Mouse (Mus musculus) limb, embryonic 14.5 days (tissue): ENCODE measurements around the gene Ttc27. TPM values are rescaled to one million over a fixed set of nuclear protein-coding genes. Genes with fewer than 3 reads are reported as not detected.

Experiments
- ATAC-seq: fragments of 200-750 bp; cut with Nextera tagmentation; 2 replicates; pipeline ENCODE4 v1.8.0; 2017; ENCODE audit warnings: low read depth, moderate number of reproducible peaks, moderate TSS enrichment; ENCODE audit not compliant: low FRiP score
- DNase-seq: peaks from one replicate; pipeline ENCODE4 v3.0.0-alpha.2; 2015; ENCODE audit warnings: low spot score
- H3K27ac ChIP-seq: fragments of 300-500 bp; sonication (generic); replicated peaks from 2 replicates; pipeline ENCODE4 v1.5.1; 2014; ENCODE audit warnings: low read depth, mild to moderate bottlenecking, low read length, moderate library complexity, mixed read lengths
- H3K27me3 ChIP-seq: fragments of 300-500 bp; sonication (generic); 2 replicates; pipeline ENCODE4 v1.6.1; 2014; ENCODE audit warnings: low read length, mixed read lengths; ENCODE audit not compliant: control insufficient read depth, insufficient read depth
- H3K36me3 ChIP-seq: fragments of 300-500 bp; sonication (generic); 2 replicates; pipeline ENCODE4 v1.6.1; 2014; ENCODE audit warnings: mild to moderate bottlenecking, low read length, moderate library complexity, mixed read lengths; ENCODE audit not compliant: control insufficient read depth, insufficient read depth
- H3K4me1 ChIP-seq: fragments of 300-500 bp; sonication (generic); 2 replicates; pipeline ENCODE4 v1.6.1; 2014; ENCODE audit warnings: antibody characterized with exemption, low read length, mixed read lengths; ENCODE audit not compliant: control insufficient read depth, insufficient read depth
- H3K4me2 ChIP-seq: fragments of 300-500 bp; sonication (generic); replicated peaks from 2 replicates; pipeline ENCODE4 v1.6.1; 2014; ENCODE audit warnings: low read depth, mild to moderate bottlenecking, low read length, moderate library complexity; ENCODE audit not compliant: severe bottlenecking
- H3K4me3 ChIP-seq: fragments of 300-500 bp; sonication (generic); replicated peaks from 2 replicates; pipeline ENCODE4 v1.5.1; 2014; ENCODE audit warnings: low read length
- H3K9ac ChIP-seq: fragments of 300-500 bp; sonication (generic); 2 replicates; pipeline ENCODE4 v1.6.1; 2014; ENCODE audit warnings: mild to moderate bottlenecking, low read depth, low read length, moderate library complexity; ENCODE audit not compliant: severe bottlenecking
- H3K9me3 ChIP-seq: fragments of 300-500 bp; sonication (generic); 2 replicates; pipeline ENCODE4 v1.6.1; 2016; ENCODE audit warnings: low read length; ENCODE audit not compliant: control insufficient read depth
- POLR2A ChIP-seq: fragments of 200-500 bp; IDR thresholded peaks from 2 replicates; pipeline ENCODE4 v1.8.0; 2012; ENCODE audit warnings: inconsistent platforms, mild to moderate bottlenecking, moderate library complexity, borderline replicate concordance; ENCODE audit not compliant: insufficient read depth, insufficient read length; ENCODE audit errors: extremely low read depth
- WGBS: fragments of 180-500 bp; shearing (Covaris S2); extraction: QIAGEN DNeasy Blood & Tissue Kit; methylation state at CpG from one replicate; pipeline ENCODE4 v1.1.7; 2014; 5-methylcytosine and 5-hydroxymethylcytosine counted together
- polyA plus RNA-seq, 2 experiments: library from polyadenylated mRNA; depleted of rRNA in 1 of 2; stranded (reverse) in 1 of 2; unstranded in 1 of 2; fragments of >200 nt; fragmentation: Nextera tagmentation in 1 of 2; extraction: Ambion mirVana in 1 of 2; gene quantifications; 2 replicates each; pipeline versions ENCODE4 v1.2.1 to v1.2.3; 2012 to 2014

The Ttc27 gene
- polyA plus RNA-seq, 2 experiments, result 17.5 to 24.4 TPM

- TF ChIP-seq POLR2A, result no peak
- ATAC-seq, result no peak
- no peak overlapping the region; the same call in 1 of the 2 replicates for H3K27ac ChIP-seq
- 84% methylated on average over 3 of the region's 3 CpGs for WGBS
- no peaks in the 10 kb centered on the region for H3K27me3 ChIP-seq
- peaks cover 20% of the 10 kb centered on the region for H3K4me1 ChIP-seq
- H3K4me3 ChIP-seq, result no peak overlapping the region
- H3K4me2 ChIP-seq, result no peak overlapping the region
- DNase-seq, result no peak
- no peaks in the 10 kb centered on the region for H3K9me3 ChIP-seq
- H3K36me3 ChIP-seq, result no peaks in the 10 kb centered on the region
- no peak overlapping the region for H3K9ac ChIP-seq
These were observed 132.7 kb downstream of the Ttc27 start for GRCm38 (mm10) chr17:74850216-74850615.

GRCm38 (mm10) chr17:74859298-74859697 is 141.8 kb downstream of the Ttc27 start:
- WGBS, result 92% methylated on average over 2 of the region's 2 CpGs
- H3K9ac ChIP-seq, result no peak overlapping the region
- no peak overlapping the region for H3K4me3 ChIP-seq
- DNase-seq, result no peak
- ATAC-seq, result no peak
- 0 out of 2 replicates have a peak, but pooled peaks cover 3% of the 10 kb centered on the region for H3K36me3 ChIP-seq
- H3K27ac ChIP-seq, result no peak overlapping the region
- no peak for TF ChIP-seq POLR2A
- no peaks in the 10 kb centered on the region for H3K9me3 ChIP-seq
- H3K4me1 ChIP-seq, result peaks cover 10% of the 10 kb centered on the region; the same call in 1 of the 2 replicates
- no peaks in the 10 kb centered on the region for H3K27me3 ChIP-seq
- no peak overlapping the region for H3K4me2 ChIP-seq

- Histone ChIP-seq H3K36me3 (0 out of 2 replicates have a peak, but pooled peaks cover 3% of the 10 kb centered on the region), H3K4me2 (no peak overlapping the region), H3K9me3 (no peaks in the 10 kb centered on the region), H3K9ac (no peak overlapping the region), H3K27me3 (no peaks in the 10 kb centered on the region), H3K4me1 (peaks cover 10% of the 10 kb centered on the region; the same call in 1 of the 2 replicates), H3K4me3 (no peak overlapping the region), H3K27ac (no peak overlapping the region)
- ATAC-seq, result no peak
- no peak for DNase-seq
- 67% methylated on average over 17 of the region's 17 CpGs for WGBS
- TF ChIP-seq POLR2A, result no peak
These were observed 142.9 kb downstream of the Ttc27 start for GRCm38 (mm10) chr17:74860180-74860993.

GRCm38 (mm10) chr17:74863845-74864244 is 146.3 kb downstream of the Ttc27 start:
- no peaks in the 10 kb centered on the region for H3K9me3 ChIP-seq
- ATAC-seq (no peak), DNase-seq (no peak)
- H3K9ac ChIP-seq, result no peak overlapping the region
- TF ChIP-seq POLR2A, result no peak
- peaks cover 42% of the 10 kb centered on the region for H3K4me1 ChIP-seq
- no peak overlapping the region for H3K4me2 ChIP-seq
- H3K27ac ChIP-seq, result no peak overlapping the region
- H3K27me3 ChIP-seq, result no peaks in the 10 kb centered on the region
- WGBS, result 88% methylated on average over 5 of the region's 5 CpGs
- no peak overlapping the region for H3K4me3 ChIP-seq
- no peaks in the 10 kb centered on the region for H3K36me3 ChIP-seq

- no peak for TF ChIP-seq POLR2A
- Histone ChIP-seq H3K4me2 (no peak overlapping the region), H3K27ac (no peak overlapping the region), H3K36me3 (no peaks in the 10 kb centered on the region), H3K9me3 (no peaks in the 10 kb centered on the region), H3K9ac (no peak overlapping the region), H3K4me3 (no peak overlapping the region), H3K4me1 (peaks cover 53% of the 10 kb centered on the region), H3K27me3 (no peaks in the 10 kb centered on the region)
- 91% methylated on average over 10 of the region's 10 CpGs for WGBS
- ATAC-seq, result no peak
- DNase-seq, result no peak
These were observed 147.4 kb downstream of the Ttc27 start for GRCm38 (mm10) chr17:74864790-74865548.
